Mouse (Mus musculus): Measurements from ENCODE around the gene Hat1. TPM values are rescaled to one million over a fixed set of nuclear protein-coding genes. Genes with fewer than 3 reads are reported as not detected.

Gene Hat1
- total RNA-seq, 2 experiments from 2014 or later: 43.7 to 48.4 TPM

GRCm38 (mm10) chr2:71374275-71375155 lies 14.2 kb upstream of the Hat1 start:
- peak; percentile 61 for ATAC-seq (replicated peaks; ENCODE audit: low FRiP score, poor library complexity, severe bottlenecking)

GRCm38 (mm10) chr2:71376433-71376906 lies 12.3 kb upstream of the Hat1 start:
- peak; percentile 65; the same call in 1 of the 2 replicates for ATAC-seq (replicated peaks; ENCODE audit: low FRiP score, poor library complexity, severe bottlenecking)

- 0 out of 2 replicates have a peak, but pooled peaks have one; percentile 40 for ATAC-seq (replicated peaks; ENCODE audit: low FRiP score, poor library complexity, severe bottlenecking)
Observed at GRCm38 (mm10) chr2:71377426-71377825, 11.3 kb upstream of the Hat1 start.

GRCm38 (mm10) chr2:71381962-71382361 lies 6.8 kb upstream of the Hat1 start:
- ATAC-seq (replicated peaks; ENCODE audit: low FRiP score, poor library complexity, severe bottlenecking): no peak

GRCm38 (mm10) chr2:71383890-71384289 lies 4.9 kb upstream of the Hat1 start:
- ATAC-seq (replicated peaks; ENCODE audit: low FRiP score, poor library complexity, severe bottlenecking): no peak

- ATAC-seq (replicated peaks; ENCODE audit: low FRiP score, poor library complexity, severe bottlenecking): no peak
Observed at GRCm38 (mm10) chr2:71387766-71388165, 992 bp upstream of the Hat1 start.

- peak; percentile 18 for ATAC-seq (replicated peaks; ENCODE audit: low FRiP score, poor library complexity, severe bottlenecking)
Observed at GRCm38 (mm10) chr2:71389864-71390263, 1.1 kb downstream of the Hat1 start.

GRCm38 (mm10) chr2:71405613-71406012 lies 16.9 kb downstream of the Hat1 start:
- ATAC-seq (replicated peaks; ENCODE audit: low FRiP score, poor library complexity, severe bottlenecking): no peak

- ATAC-seq (replicated peaks; ENCODE audit: low FRiP score, poor library complexity, severe bottlenecking): no peak
Observed at GRCm38 (mm10) chr2:71418760-71419280, 30.1 kb downstream of the Hat1 start.

GRCm38 (mm10) chr2:71419408-71419807 lies 30.6 kb downstream of the Hat1 start:
- ATAC-seq (replicated peaks; ENCODE audit: low FRiP score, poor library complexity, severe bottlenecking): no peak

- no peak for ATAC-seq (replicated peaks; ENCODE audit: low FRiP score, poor library complexity, severe bottlenecking)
Observed at GRCm38 (mm10) chr2:71420895-71421425, 32.2 kb downstream of the Hat1 start.

- no peak for ATAC-seq (replicated peaks; ENCODE audit: low FRiP score, poor library complexity, severe bottlenecking)
Observed at GRCm38 (mm10) chr2:71424545-71424944, 35.8 kb downstream of the Hat1 start.

GRCm38 (mm10) chr2:71435440-71435839 lies 46.7 kb downstream of the Hat1 start:
- no peak for ATAC-seq (replicated peaks; ENCODE audit: low FRiP score, poor library complexity, severe bottlenecking)

- ATAC-seq (replicated peaks; ENCODE audit: low FRiP score, poor library complexity, severe bottlenecking): no peak
Observed at GRCm38 (mm10) chr2:71443376-71443775, 54.6 kb downstream of the Hat1 start.

GRCm38 (mm10) chr2:71445536-71446196 lies 56.9 kb downstream of the Hat1 start:
- ATAC-seq (replicated peaks; ENCODE audit: low FRiP score, poor library complexity, severe bottlenecking): no peak

- ATAC-seq (replicated peaks; ENCODE audit: low FRiP score, poor library complexity, severe bottlenecking): no peak
Observed at GRCm38 (mm10) chr2:71449604-71450003, 60.8 kb downstream of the Hat1 start.

GRCm38 (mm10) chr2:71451761-71452160 lies 63.0 kb downstream of the Hat1 start:
- ATAC-seq (replicated peaks; ENCODE audit: low FRiP score, poor library complexity, severe bottlenecking): no peak

GRCm38 (mm10) chr2:71453161-71453916 lies 64.6 kb downstream of the Hat1 start, which contains the start of gene Metap1d:
TSS of gene Metap1d (plus strand) at chr2:71453276.
- peak; percentile 98 for ATAC-seq (replicated peaks; ENCODE audit: low FRiP score, poor library complexity, severe bottlenecking)

- no peak for ATAC-seq (replicated peaks; ENCODE audit: low FRiP score, poor library complexity, severe bottlenecking)
Observed at GRCm38 (mm10) chr2:71453917-71454260, 65.1 kb downstream of the Hat1 start.

- ATAC-seq (replicated peaks; ENCODE audit: low FRiP score, poor library complexity, severe bottlenecking): no peak
Observed at GRCm38 (mm10) chr2:71458624-71459023, 69.9 kb downstream of the Hat1 start.

Data from erythroblast, adult 5-6 weeks (primary cell).